ENCODE assay signal across 10 mouse cellular contexts in genomic region chr14:77934431-77934830, GRCm38 (mm10).
"Had no signal": no experiment of that assay in that cellular context is flagged by ENCODE, and none has a peak within 500 bp of the region (broad histone marks: within the 10 kb centered on the region; RNA-seq: fewer than 3 reads in every experiment).

No protein-coding gene starts in this region.

- DNase-seq: lung, adult 2 months; lung, postnatal 14 days; lung, postnatal 36 days; right cerebral cortex, postnatal 14 days; thymus, adult 2 months; thymus, postnatal 25 days; thymus, postnatal 4 days had no signal

- ATAC-seq: lung, postnatal 0 days; midbrain, embryonic 13.5 days; midbrain, embryonic 15.5 days had no signal
